Mouse (Mus musculus) midbrain, embryonic 16.5 days (tissue): ENCODE measurements around the gene Gm10228. TPM values are rescaled to one million over a fixed set of nuclear protein-coding genes. Genes with fewer than 3 reads are reported as not detected.
"Not testable (repeated sequence)": the region's sequence is repeated elsewhere in the genome, so short reads cannot be mapped to it uniquely, and the experiment has no call there.

Experiments used
- ATAC-seq: fragments of 200-750 bp; cut with Nextera tagmentation; 2 replicates; pipeline ENCODE4 v1.8.0; 2017; ENCODE audit warnings: moderate TSS enrichment
- H3K27ac ChIP-seq: fragments of 300-500 bp; sonication (generic); 2 replicates; pipeline ENCODE4 v1.5.1; 2014; ENCODE audit warnings: mild to moderate bottlenecking, low read length, mixed read lengths
- H3K27me3 ChIP-seq: fragments of 300-500 bp; sonication (generic); 2 replicates; pipeline ENCODE4 v1.6.1; 2014; ENCODE audit warnings: low read depth, low read length, mixed read lengths; ENCODE audit not compliant: control insufficient read depth, insufficient read depth
- H3K36me3 ChIP-seq: fragments of 300-500 bp; sonication (generic); 2 replicates; pipeline ENCODE4 v1.6.1; 2014; ENCODE audit warnings: mild to moderate bottlenecking, low read length, moderate library complexity, mixed read lengths; ENCODE audit not compliant: control insufficient read depth, insufficient read depth
- H3K4me1 ChIP-seq: fragments of 300-500 bp; sonication (generic); 2 replicates; pipeline ENCODE4 v1.6.1; 2014; ENCODE audit warnings: mild to moderate bottlenecking, low read length, mixed read lengths; ENCODE audit not compliant: control insufficient read depth, insufficient read depth
- H3K4me2 ChIP-seq: fragments of 300-500 bp; sonication (generic); 2 replicates; pipeline ENCODE4 v1.6.1; 2014; ENCODE audit warnings: mild to moderate bottlenecking, low read length, mixed read lengths
- H3K4me3 ChIP-seq: fragments of 300-500 bp; sonication (generic); 2 replicates; pipeline ENCODE4 v1.5.1; 2014; ENCODE audit warnings: low read depth, mild to moderate bottlenecking, low read length, moderate library complexity, mixed read lengths
- H3K9ac ChIP-seq: fragments of 300-500 bp; sonication (generic); 2 replicates; pipeline ENCODE4 v1.6.1; 2014; ENCODE audit warnings: low read depth, low read length, mixed read lengths
- H3K9me3 ChIP-seq: fragments of 300-500 bp; sonication (generic); replicated peaks from 2 replicates; pipeline ENCODE4 v1.6.1; 2014; ENCODE audit warnings: mild to moderate bottlenecking, low read length, mixed read lengths; ENCODE audit not compliant: control insufficient read depth, poor library complexity, severe bottlenecking
- whole genome bisulfite sequencing: fragments of 180-500 bp; shearing (Covaris S2); extraction: QIAGEN DNeasy Blood & Tissue Kit; methylation state at CpG from one replicate; pipeline ENCODE4 v1.1.7; 2014; 5-methylcytosine and 5-hydroxymethylcytosine counted together
- polyA plus RNA-seq: library from polyadenylated mRNA; unstranded; fragments of >200 nt; fragmentation: Nextera tagmentation; extraction: Ambion mirVana; gene quantifications from 2 replicates; pipeline ENCODE4 v1.2.1, GENCODE M21; 2015

Gm10228 gene
- polyA plus RNA-seq: not detected in 2 replicates

- H3K4me1 ChIP-seq: not testable (repeated sequence)
- 92% methylated on average over 2 of the region's 4 CpGs for WGBS
Observed at GRCm38 (mm10) chr16:89041372-89041771, at the start of gene Gm10228. Gene Gm10228 (minus strand): TSS chr16:89041472.

GRCm38 (mm10) chr16:89071041-89071440 is 29.8 kb upstream of the Gm10228 start:
- 76% methylated on average over 2 of the region's 2 CpGs for WGBS
- not testable (repeated sequence) for H3K4me2 ChIP-seq, H3K27me3 ChIP-seq, H3K27ac ChIP-seq, H3K36me3 ChIP-seq, H3K4me3 ChIP-seq, H3K9ac ChIP-seq, ATAC-seq, H3K9me3 ChIP-seq, H3K4me1 ChIP-seq

More at GRCm38 (mm10) chr16:89041372-89041771, at the start of gene Gm10228:
- H3K27me3 ChIP-seq, ATAC-seq, H3K9ac ChIP-seq, H3K36me3 ChIP-seq, H3K27ac ChIP-seq, H3K4me2 ChIP-seq, H3K9me3 ChIP-seq, H3K4me3 ChIP-seq: not testable (repeated sequence)

- no CpG with 5 or more reads among the region's 2 CpGs for WGBS
- H3K27me3 ChIP-seq, H3K4me3 ChIP-seq, H3K27ac ChIP-seq, H3K4me2 ChIP-seq, H3K4me1 ChIP-seq, ATAC-seq, H3K9ac ChIP-seq, H3K9me3 ChIP-seq, H3K36me3 ChIP-seq: not testable (repeated sequence)
Observed at GRCm38 (mm10) chr16:89063902-89064301, 22.6 kb upstream of the Gm10228 start, which contains the start of gene 1110025L11Rik. Gene 1110025L11Rik (minus strand): TSS chr16:89064002.

- Histone ChIP-seq H3K36me3 (no peaks in the 10 kb centered on the region), H3K4me2 (no peak within 1 kb of the TSS), H3K27me3 (no peaks in the 10 kb centered on the region), H3K9ac (no peak within 1 kb of the TSS), H3K4me1 (no peaks in the 10 kb centered on the region), H3K27ac (no peak within 1 kb of the TSS), H3K9me3 (no peaks in the 10 kb centered on the region), H3K4me3 (no peak within 1 kb of the TSS)
- ATAC-seq: no peak
- 93% methylated on average over 3 of the region's 3 CpGs for WGBS
Observed at GRCm38 (mm10) chr16:89047783-89048182, 6.5 kb upstream of the Gm10228 start, which contains the start of gene Krtap6-5. Gene Krtap6-5 (minus strand): TSS chr16:89047883.

- H3K4me2 ChIP-seq, H3K27me3 ChIP-seq, H3K4me1 ChIP-seq, ATAC-seq, H3K9ac ChIP-seq, H3K9me3 ChIP-seq, H3K4me3 ChIP-seq, H3K27ac ChIP-seq, H3K36me3 ChIP-seq: not testable (repeated sequence)
- WGBS: 95% methylated on average over 3 of the region's 3 CpGs
Observed at GRCm38 (mm10) chr16:89031399-89031798, 9.9 kb downstream of the Gm10228 start, which contains the start of gene Krtap6-1. Gene Krtap6-1 (plus strand): TSS chr16:89031699.

- not testable (repeated sequence) for H3K27me3 ChIP-seq, H3K9ac ChIP-seq, H3K4me1 ChIP-seq, H3K4me3 ChIP-seq, H3K4me2 ChIP-seq, H3K27ac ChIP-seq, H3K36me3 ChIP-seq, H3K9me3 ChIP-seq, ATAC-seq
- 98% methylated on average over 1 of the region's 3 CpGs for WGBS
Observed at GRCm38 (mm10) chr16:89014984-89015383, 26.3 kb downstream of the Gm10228 start, which contains the start of gene Gm10229. Gene Gm10229 (plus strand): TSS chr16:89015284.

- 99% methylated on average over 3 of the region's 3 CpGs for WGBS
- no peak overlapping the region for H3K27ac ChIP-seq
- no peak overlapping the region for H3K9ac ChIP-seq
- no peak overlapping the region for H3K4me2 ChIP-seq
- no peaks in the 10 kb centered on the region for H3K36me3 ChIP-seq
- H3K27me3 ChIP-seq: no peaks in the 10 kb centered on the region
- no peaks in the 10 kb centered on the region for H3K9me3 ChIP-seq
- H3K4me3 ChIP-seq: no peak overlapping the region
- no peak for ATAC-seq
- H3K4me1 ChIP-seq: no peaks in the 10 kb centered on the region
Observed at GRCm38 (mm10) chr16:89013973-89014372, 27.3 kb downstream of the Gm10228 start.

- Histone ChIP-seq H3K36me3 (no peaks in the 10 kb centered on the region), H3K9ac (no peak within 1 kb of the TSS), H3K27me3 (no peaks in the 10 kb centered on the region), H3K27ac (no peak within 1 kb of the TSS), H3K4me2 (no peak within 1 kb of the TSS), H3K4me3 (no peak within 1 kb of the TSS), H3K4me1 (no peaks in the 10 kb centered on the region), H3K9me3 (no peaks in the 10 kb centered on the region)
- no peak for ATAC-seq
- WGBS: 81% methylated on average over 5 of the region's 5 CpGs
Observed at GRCm38 (mm10) chr16:89010659-89011058, 30.6 kb downstream of the Gm10228 start, which contains the start of gene Krtap22-2. Gene Krtap22-2 (minus strand): TSS chr16:89010759.
